Mouse (Mus musculus) kidney, embryonic 14.5 days (tissue): ENCODE data around the gene Zbtb20. TPM values are rescaled to one million over a fixed set of nuclear protein-coding genes. Genes with fewer than 3 reads are reported as not detected.

ENCODE experiments used
- ATAC-seq: fragments of 200-750 bp; cut with Nextera tagmentation; 2 replicates; pipeline ENCODE4 v1.8.0; 2017; ENCODE audit warnings: moderate number of reproducible peaks, mild to moderate bottlenecking, moderate TSS enrichment, moderate library complexity; ENCODE audit not compliant: low FRiP score, low TSS enrichment
- H3K27ac ChIP-seq: fragments of 300-500 bp; sonication (generic); 2 replicates; pipeline ENCODE4 v1.5.1; 2014; ENCODE audit warnings: low read depth, mild to moderate bottlenecking, low read length, moderate library complexity, mixed read lengths
- H3K27me3 ChIP-seq: fragments of 300-500 bp; sonication (generic); 2 replicates; pipeline ENCODE4 v1.6.1; 2014; ENCODE audit warnings: mild to moderate bottlenecking, low read length; ENCODE audit not compliant: control insufficient read depth, insufficient read depth
- H3K36me3 ChIP-seq: fragments of 300-500 bp; sonication (generic); 2 replicates; pipeline ENCODE4 v1.6.1; 2014; ENCODE audit warnings: low read length, mixed read lengths; ENCODE audit not compliant: control insufficient read depth, insufficient read depth
- H3K4me1 ChIP-seq: fragments of 300-500 bp; sonication (generic); 2 replicates; pipeline ENCODE4 v1.6.1; 2014; ENCODE audit warnings: low read length, mixed read lengths; ENCODE audit not compliant: control insufficient read depth, insufficient read depth
- H3K4me2 ChIP-seq: fragments of 300-500 bp; sonication (generic); replicated peaks from 2 replicates; pipeline ENCODE4 v1.6.1; 2014; ENCODE audit warnings: low read depth, mild to moderate bottlenecking, low read length
- H3K4me3 ChIP-seq: fragments of 300-500 bp; sonication (generic); 2 replicates; pipeline ENCODE4 v1.5.1; 2014; ENCODE audit warnings: mild to moderate bottlenecking, low read length
- H3K9ac ChIP-seq: fragments of 300-500 bp; sonication (generic); 2 replicates; pipeline ENCODE4 v1.6.1; 2014; ENCODE audit warnings: low read depth, mild to moderate bottlenecking, low read length, moderate library complexity
- H3K9me3 ChIP-seq: fragments of 300-500 bp; sonication (generic); 2 replicates; pipeline ENCODE4 v1.6.1; 2016; ENCODE audit warnings: low read length; ENCODE audit not compliant: control insufficient read depth
- WGBS: fragments of 180-500 bp; shearing (Covaris S2); extraction: QIAGEN DNeasy Blood & Tissue Kit; methylation state at CpG from one replicate; pipeline ENCODE4 v1.1.7; 2014; 5-methylcytosine and 5-hydroxymethylcytosine counted together
- polyA plus RNA-seq: library from polyadenylated mRNA; unstranded; fragments of >200 nt; fragmentation: Nextera tagmentation; extraction: Ambion mirVana; gene quantifications from 2 replicates; pipeline ENCODE4 v1.2.1, GENCODE M21; 2014

Zbtb20 gene
- polyA plus RNA-seq, 1 experiment from 2014 or later, result 43.3 TPM

DNA sequence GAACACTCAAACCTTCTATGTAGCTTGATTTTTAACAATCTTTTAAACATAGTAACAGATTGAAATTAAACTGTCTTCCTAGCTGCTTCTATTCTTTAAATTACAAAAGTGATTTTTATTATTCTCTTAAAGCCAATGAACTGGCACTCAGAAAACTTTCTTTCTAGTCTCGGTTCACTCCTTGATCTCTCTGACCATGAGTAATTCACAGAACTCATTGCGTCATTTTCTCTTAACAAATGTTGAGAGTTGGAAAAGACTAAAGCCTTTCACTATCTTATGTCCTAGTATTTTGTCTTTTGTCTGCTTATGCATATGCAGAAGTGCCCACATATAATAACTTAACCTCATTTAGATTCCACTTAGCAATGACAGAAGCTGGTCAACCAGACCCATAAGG, 525.3 kb downstream of the Zbtb20 start:
- ATAC-seq, result no peak
- H3K27me3 ChIP-seq, result no peaks in the 10 kb centered on the region
- H3K9me3 ChIP-seq, result no peaks in the 10 kb centered on the region
- no peak overlapping the region for H3K27ac ChIP-seq
- no peaks in the 10 kb centered on the region for H3K4me1 ChIP-seq
- H3K9ac ChIP-seq, result no peak overlapping the region
- no peak overlapping the region for H3K4me3 ChIP-seq
- H3K36me3 ChIP-seq, result no peaks in the 10 kb centered on the region
- 83% methylated on average over 2 of the region's 2 CpGs for WGBS
- no peak overlapping the region for H3K4me2 ChIP-seq

DNA sequence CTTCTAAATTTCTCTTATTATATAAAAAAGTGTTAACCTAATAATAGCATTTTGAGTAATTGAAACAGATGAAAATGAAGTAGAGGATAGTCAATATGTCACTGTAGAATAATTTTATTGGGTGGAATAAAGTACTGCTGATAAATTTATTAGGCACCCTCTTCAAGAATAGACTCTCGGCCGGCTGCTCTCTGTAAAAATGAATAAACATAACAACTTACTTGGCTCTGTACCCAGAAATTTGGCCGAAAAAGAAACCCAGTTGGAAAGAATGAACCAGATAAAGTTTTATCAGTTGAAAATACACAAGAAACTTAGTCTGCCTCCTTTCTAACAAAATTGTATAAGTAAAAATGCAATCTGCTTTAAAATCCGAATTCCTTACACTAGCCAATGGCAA, 527.2 kb downstream of the Zbtb20 start:
- 70% methylated on average over 4 of the region's 4 CpGs for WGBS
- H3K9me3 ChIP-seq, result no peaks in the 10 kb centered on the region
- no peak for ATAC-seq
- no peak overlapping the region for H3K27ac ChIP-seq
- 0 out of 2 replicates have a peak, but pooled peaks cover 9% of the 10 kb centered on the region for H3K4me1 ChIP-seq
- H3K36me3 ChIP-seq, result no peaks in the 10 kb centered on the region
- H3K4me3 ChIP-seq, result no peak overlapping the region
- H3K4me2 ChIP-seq, result no peak overlapping the region
- no peaks in the 10 kb centered on the region for H3K27me3 ChIP-seq
- no peak overlapping the region for H3K9ac ChIP-seq

DNA sequence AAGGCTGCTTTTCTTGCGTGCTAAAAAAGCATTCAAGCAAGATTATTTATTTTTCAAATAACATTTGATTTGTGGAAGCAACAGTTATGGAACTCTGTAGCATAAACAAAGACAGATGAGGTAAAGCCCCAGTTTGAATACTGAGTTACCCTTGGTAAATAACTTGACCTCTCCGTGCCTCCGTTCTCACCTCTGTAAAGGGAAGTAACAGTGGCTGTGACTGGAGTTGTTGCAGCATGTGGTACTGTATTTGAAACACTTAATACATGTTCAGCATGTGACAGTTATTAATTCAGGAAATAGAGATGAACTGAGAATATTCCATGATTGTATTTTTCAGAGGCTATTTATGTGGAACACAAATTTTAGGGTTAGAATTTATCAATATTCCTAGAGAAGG, 529.4 kb downstream of the Zbtb20 start:
- no peak overlapping the region for H3K4me3 ChIP-seq
- peaks cover 16% of the 10 kb centered on the region; the same call in 1 of the 2 replicates for H3K4me1 ChIP-seq
- H3K27me3 ChIP-seq, result no peaks in the 10 kb centered on the region
- WGBS, result 86% methylated on average over 3 of the region's 3 CpGs
- H3K4me2 ChIP-seq, result no peak overlapping the region
- H3K27ac ChIP-seq, result no peak overlapping the region
- H3K9ac ChIP-seq, result no peak overlapping the region
- H3K36me3 ChIP-seq, result no peaks in the 10 kb centered on the region
- no peaks in the 10 kb centered on the region for H3K9me3 ChIP-seq
- no peak for ATAC-seq

DNA sequence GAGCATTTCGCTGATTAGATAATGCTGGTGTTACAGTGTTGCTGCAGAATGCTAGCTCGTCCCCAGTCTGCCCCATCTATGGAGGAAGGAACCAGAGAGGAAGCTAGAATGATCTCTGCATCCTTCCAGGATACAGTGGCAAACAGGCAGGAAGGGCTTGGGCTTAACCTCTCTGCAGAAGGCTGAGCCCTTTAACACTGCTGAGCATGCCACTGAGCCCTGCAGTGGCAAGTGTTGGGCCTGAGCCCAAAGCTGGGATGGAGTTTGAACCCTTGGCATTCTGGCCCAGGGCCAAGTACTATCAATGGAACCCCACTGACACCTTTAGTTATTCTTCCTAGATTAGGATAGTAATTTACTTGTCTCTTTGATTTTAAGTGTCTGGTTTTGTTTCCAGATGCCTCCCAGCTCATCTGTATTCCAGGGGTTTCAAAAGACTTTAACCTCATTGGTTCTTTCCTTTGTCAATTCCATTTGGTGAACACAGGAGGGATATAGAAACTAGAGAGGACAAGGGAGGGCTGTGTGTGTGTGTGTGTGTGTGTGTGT, 532.0 kb downstream of the Zbtb20 start:
- Histone ChIP-seq H3K4me1 (peaks cover 16% of the 10 kb centered on the region; the same call in 1 of the 2 replicates), H3K4me3 (no peak overlapping the region), H3K9ac (no peak overlapping the region), H3K9me3 (no peaks in the 10 kb centered on the region), H3K27ac (no peak overlapping the region), H3K36me3 (no peaks in the 10 kb centered on the region), H3K4me2 (no peak overlapping the region), H3K27me3 (no peaks in the 10 kb centered on the region)
- 53% methylated on average over 2 of the region's 2 CpGs for WGBS
- no peak for ATAC-seq

DNA sequence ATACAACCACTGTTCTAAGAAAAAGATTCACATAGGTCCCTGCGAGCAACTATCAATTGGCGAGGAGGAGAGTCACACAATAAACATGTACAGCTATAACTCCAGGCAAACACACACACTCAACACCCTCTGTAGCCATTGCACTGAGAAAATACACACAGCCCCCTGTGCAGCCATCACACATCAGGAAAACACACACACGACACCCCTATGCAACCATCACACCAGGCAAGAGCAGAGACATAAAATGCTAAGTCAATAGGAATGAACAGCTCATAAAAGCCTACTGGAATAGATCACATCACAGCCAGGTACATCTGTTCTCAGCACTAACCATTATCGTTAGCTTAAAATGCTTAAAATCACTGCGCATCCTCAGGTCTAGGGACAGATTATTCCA, 532.9 kb downstream of the Zbtb20 start:
- Histone ChIP-seq H3K27ac (no peak overlapping the region), H3K4me3 (no peak overlapping the region), H3K36me3 (no peaks in the 10 kb centered on the region), H3K4me1 (peaks cover 16% of the 10 kb centered on the region; the same call in 1 of the 2 replicates), H3K4me2 (no peak overlapping the region), H3K9me3 (no peaks in the 10 kb centered on the region), H3K9ac (no peak overlapping the region), H3K27me3 (no peaks in the 10 kb centered on the region)
- no peak for ATAC-seq
- 83% methylated on average over 5 of the region's 5 CpGs for WGBS

DNA sequence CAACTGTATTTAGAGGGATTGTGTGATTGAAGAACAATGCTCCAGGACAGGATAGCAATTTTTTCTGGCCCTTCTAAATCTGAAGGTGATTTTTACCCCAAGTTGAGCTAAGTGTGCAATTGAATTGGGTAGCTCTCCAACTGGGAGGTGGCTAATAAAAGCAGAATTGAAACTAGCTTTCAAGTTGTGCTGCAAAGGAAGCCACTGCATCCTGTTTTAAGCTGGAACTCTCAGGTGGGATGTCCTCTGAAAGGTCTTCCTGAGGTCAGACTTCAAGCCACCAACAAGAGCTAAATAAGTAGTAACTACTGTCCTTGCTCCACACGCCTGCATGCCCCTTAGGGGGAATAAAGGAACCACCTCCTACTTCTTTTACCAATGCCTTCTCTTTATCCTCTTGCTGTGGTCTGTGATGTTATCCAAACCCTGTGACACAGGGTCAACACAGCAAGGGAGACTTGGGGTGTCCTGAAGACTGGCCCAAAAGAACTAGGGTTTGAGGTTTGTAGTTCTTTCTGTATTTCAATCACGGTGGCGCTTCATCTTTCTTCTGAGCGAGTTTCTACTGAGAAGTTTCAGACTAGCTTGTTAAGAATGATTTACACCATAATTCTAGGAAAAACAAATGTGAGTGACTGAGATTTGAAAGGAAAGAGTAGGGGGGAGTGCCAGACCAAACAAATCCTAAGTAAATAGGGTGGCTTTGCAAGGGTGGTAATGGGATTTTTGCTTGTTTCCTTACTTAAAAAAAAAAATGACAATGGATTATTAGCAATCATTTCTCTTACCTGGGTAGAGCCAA, 533.6 kb downstream of the Zbtb20 start:
- Histone ChIP-seq H3K36me3 (no peaks in the 10 kb centered on the region), H3K4me3 (no peak overlapping the region), H3K4me2 (no peak overlapping the region), H3K27ac (no peak overlapping the region), H3K27me3 (no peaks in the 10 kb centered on the region), H3K9me3 (no peaks in the 10 kb centered on the region), H3K9ac (no peak overlapping the region), H3K4me1 (peaks cover 16% of the 10 kb centered on the region; the same call in 1 of the 2 replicates)
- no peak for ATAC-seq
- WGBS, result 32% methylated on average over 4 of the region's 4 CpGs

DNA sequence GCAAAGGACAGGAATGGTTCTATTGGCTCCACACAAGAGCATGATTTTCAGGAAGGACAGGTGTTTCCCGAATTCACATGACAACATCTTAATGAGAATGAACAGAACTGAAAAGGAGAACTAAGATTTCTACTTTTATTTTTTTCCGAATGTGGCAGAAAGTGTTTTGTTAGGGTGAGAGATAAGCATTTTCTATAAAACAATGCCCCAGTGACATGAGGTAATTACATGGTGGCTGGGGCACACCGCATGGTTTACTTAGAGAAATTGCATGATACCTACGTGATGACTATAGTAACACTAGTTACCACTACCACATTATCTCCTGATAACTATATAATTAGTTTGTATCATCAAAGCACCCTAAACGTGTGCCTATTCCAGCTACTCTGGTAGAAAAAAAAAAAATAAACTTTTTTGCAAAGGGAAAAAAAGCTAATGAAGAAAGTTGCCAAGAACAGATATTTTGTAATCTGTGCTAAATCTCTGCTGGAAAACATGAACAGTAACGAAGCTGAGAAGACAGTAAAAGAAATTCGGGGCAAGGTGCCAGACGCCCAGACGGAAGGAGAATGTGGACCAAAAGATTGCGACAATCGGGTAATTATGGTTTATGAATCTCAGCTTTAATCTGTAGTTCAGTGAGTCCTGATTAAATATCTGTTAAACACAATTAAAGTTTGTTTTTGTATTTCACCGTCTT, 534.4 kb downstream of the Zbtb20 start:
- H3K9ac ChIP-seq, result no peak overlapping the region
- H3K9me3 ChIP-seq, result no peaks in the 10 kb centered on the region
- H3K27ac ChIP-seq, result no peak overlapping the region
- no peak for ATAC-seq
- no peaks in the 10 kb centered on the region for H3K36me3 ChIP-seq
- no peak overlapping the region for H3K4me2 ChIP-seq
- no peaks in the 10 kb centered on the region for H3K27me3 ChIP-seq
- H3K4me3 ChIP-seq, result no peak overlapping the region
- WGBS, result 80% methylated on average over 12 of the region's 12 CpGs
- H3K4me1 ChIP-seq, result peaks cover 16% of the 10 kb centered on the region; the same call in 1 of the 2 replicates

DNA sequence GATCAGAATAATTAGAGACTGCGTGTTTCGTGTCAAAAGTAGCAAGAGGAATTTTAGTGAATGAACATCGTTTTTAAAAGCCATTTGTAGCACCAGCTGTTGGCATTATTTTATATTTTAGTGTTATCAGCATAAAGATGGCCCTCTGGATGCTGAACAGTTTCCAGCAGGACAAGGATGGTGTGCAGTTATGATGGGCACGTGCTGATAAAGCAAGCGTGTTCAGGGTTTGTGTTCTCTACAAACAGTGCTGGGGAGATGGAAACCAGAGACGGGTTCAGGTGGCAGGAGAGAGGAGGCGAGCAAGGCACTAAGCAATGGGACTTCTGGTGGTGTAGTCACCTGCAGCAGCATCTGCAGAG, 534.9 kb downstream of the Zbtb20 start:
- 86% methylated on average over 7 of the region's 7 CpGs for WGBS

DNA sequence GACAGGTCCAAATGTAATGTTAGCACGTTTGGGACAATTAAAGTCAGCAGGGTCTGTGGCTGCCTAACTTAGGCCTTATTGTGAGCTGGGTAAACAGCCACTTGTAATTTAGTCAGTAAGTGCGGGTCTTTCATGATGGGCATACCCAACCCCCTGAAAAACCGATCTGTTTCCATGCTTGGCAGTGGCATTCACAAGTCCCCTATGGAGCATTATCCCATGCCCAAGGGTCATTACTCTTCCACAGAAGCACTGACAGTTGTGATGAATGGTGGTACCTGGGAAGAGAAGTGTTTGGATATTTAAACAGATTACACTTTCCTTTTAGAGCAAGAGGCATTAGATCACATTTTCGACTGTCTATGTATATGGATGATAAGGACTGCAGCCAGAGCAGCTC, 540.2 kb downstream of the Zbtb20 start:
- H3K4me3 ChIP-seq, result no peak overlapping the region
- H3K36me3 ChIP-seq, result no peaks in the 10 kb centered on the region
- no peak overlapping the region for H3K27ac ChIP-seq
- 56% methylated on average over 4 of the region's 4 CpGs for WGBS
- no peaks in the 10 kb centered on the region for H3K4me1 ChIP-seq
- H3K4me2 ChIP-seq, result no peak overlapping the region
- H3K9me3 ChIP-seq, result no peaks in the 10 kb centered on the region
- H3K27me3 ChIP-seq, result no peaks in the 10 kb centered on the region
- H3K9ac ChIP-seq, result no peak overlapping the region
- ATAC-seq, result no peak

More for the DNA sequence above, 534.9 kb downstream of the Zbtb20 start:
- H3K36me3 ChIP-seq, result no peaks in the 10 kb centered on the region
- no peaks in the 10 kb centered on the region for H3K9me3 ChIP-seq
- no peak overlapping the region for H3K9ac ChIP-seq
- no peak overlapping the region for H3K27ac ChIP-seq
- no peaks in the 10 kb centered on the region for H3K27me3 ChIP-seq
- H3K4me2 ChIP-seq, result no peak overlapping the region
- peaks cover 16% of the 10 kb centered on the region; the same call in 1 of the 2 replicates for H3K4me1 ChIP-seq
- H3K4me3 ChIP-seq, result no peak overlapping the region
- no peak for ATAC-seq
